Mouse (Mus musculus): ENCODE results near the gene Gucy2g. TPM values are rescaled to one million over a fixed set of nuclear protein-coding genes. Genes with fewer than 3 reads are reported as not detected.
"Not testable (repeated sequence)": the region's sequence is repeated elsewhere in the genome, so short reads cannot be mapped to it uniquely, and the experiment has no call there.

Gene Gucy2g
- polyA plus RNA-seq, 1 experiment from 2014 or later, result not detected

DNA sequence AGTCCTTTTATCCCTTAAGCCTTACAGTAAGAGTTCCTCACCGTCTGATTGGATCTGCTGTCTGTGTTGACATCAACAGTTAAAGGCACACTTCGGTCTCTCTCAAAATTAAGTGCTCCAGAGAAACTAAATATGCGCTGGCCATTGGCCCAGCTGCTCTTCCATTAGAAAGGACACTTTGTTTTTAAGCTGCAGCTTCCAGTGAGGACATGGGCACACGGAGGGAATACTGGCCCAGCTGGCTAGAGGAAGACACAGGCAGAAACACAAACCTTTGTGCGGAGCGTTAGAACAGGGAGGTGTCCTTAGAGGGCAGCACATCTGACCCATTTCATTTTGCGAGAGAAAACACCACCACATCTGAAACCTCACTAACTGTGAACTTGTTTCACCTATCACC lies 56.6 kb downstream of the Gucy2g start:
- H3K9ac ChIP-seq (ENCODE audit: low read length), result no peak overlapping the region
- ATAC-seq (ENCODE audit: low FRiP score), result no peak
- no peak overlapping the region for H3K4me2 ChIP-seq
- no peaks in the 10 kb centered on the region for H3K9me3 ChIP-seq (ENCODE audit: control insufficient read depth, low read length)
- WGBS, result 74% methylated on average over 7 of the region's 7 CpGs
- H3K27ac ChIP-seq (ENCODE audit: low read depth, low read length), result no peak overlapping the region
- H3K4me3 ChIP-seq (ENCODE audit: low read depth, low read length), result no peak overlapping the region
- DNase-seq (ENCODE audit: low spot score, missing footprints), result no peak
- H3K27me3 ChIP-seq (ENCODE audit: control insufficient read depth, insufficient read depth, low read length), result no peaks in the 10 kb centered on the region
- no peaks in the 10 kb centered on the region for H3K36me3 ChIP-seq (ENCODE audit: control insufficient read depth, insufficient read depth, low read length)
- H3K4me1 ChIP-seq (ENCODE audit: control insufficient read depth, insufficient read depth, low read length), result peaks cover 15% of the 10 kb centered on the region

DNA sequence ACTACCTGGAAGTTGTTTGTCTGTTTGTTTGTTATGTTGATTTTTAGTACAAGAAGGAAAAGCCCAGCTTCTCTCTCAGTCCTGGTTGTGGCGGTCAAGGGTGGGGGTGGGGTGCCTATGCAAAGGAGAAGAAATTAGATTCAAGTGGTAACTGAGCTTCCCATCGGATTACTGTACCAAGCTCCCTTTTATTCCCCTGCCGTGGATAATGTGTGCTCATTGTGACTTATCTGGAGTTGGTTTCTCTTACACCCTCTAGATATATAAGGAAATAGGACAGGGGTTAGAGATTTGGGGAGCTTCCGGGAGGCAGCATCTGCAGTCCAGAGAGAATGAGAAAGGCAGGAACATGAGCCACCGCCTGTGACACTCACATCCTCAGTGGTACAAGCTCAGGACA lies 60.6 kb downstream of the Gucy2g start, which contains the start of gene Tectb:
TSS of gene Tectb (plus strand) at position 301 of the 400 bp plus-strand sequence.
- H3K27me3 ChIP-seq (ENCODE audit: control insufficient read depth, insufficient read depth, low read length), result no peaks in the 10 kb centered on the region
- H3K9ac ChIP-seq (ENCODE audit: low read length), result no peak within 1 kb of the TSS
- no peak within 1 kb of the TSS for H3K27ac ChIP-seq (ENCODE audit: low read depth, low read length)
- 82% methylated on average over 5 of the region's 5 CpGs for WGBS
- H3K4me1 ChIP-seq (ENCODE audit: control insufficient read depth, insufficient read depth, low read length), result peaks cover 15% of the 10 kb centered on the region
- no peaks in the 10 kb centered on the region for H3K36me3 ChIP-seq (ENCODE audit: control insufficient read depth, insufficient read depth, low read length)
- H3K4me2 ChIP-seq, result no peak within 1 kb of the TSS
- H3K9me3 ChIP-seq (ENCODE audit: control insufficient read depth, low read length), result no peaks in the 10 kb centered on the region
- no peak within 1 kb of the TSS for H3K4me3 ChIP-seq (ENCODE audit: low read depth, low read length)
- no peak for DNase-seq (ENCODE audit: low spot score, missing footprints)
- ATAC-seq (ENCODE audit: low FRiP score), result no peak

DNA sequence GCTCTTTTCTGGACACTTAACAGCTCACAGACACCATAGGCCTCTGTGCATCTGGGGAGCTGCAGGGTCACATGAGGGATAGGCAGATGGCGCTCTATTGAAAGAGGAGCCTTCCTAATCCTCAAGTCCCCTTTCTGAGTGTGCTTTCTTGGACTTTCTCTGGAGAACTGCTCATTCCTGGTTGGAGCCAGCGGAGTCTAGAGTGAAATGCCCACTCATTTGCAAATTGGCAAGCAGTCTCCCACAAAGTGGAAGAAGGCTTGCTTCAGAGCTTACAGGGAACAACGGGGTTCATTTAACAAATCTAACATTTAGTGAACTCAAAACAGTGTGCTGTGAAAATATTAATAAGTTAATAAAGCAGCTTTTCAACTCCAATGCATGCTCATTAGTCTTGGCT lies 63.9 kb downstream of the Gucy2g start:
- no peaks in the 10 kb centered on the region for H3K36me3 ChIP-seq (ENCODE audit: control insufficient read depth, insufficient read depth, low read length)
- no peak overlapping the region for H3K27ac ChIP-seq (ENCODE audit: low read depth, low read length)
- no peaks in the 10 kb centered on the region for H3K9me3 ChIP-seq (ENCODE audit: control insufficient read depth, low read length)
- 0 out of 2 replicates have a peak, but pooled peaks cover 4% of the 10 kb centered on the region for H3K4me1 ChIP-seq (ENCODE audit: control insufficient read depth, insufficient read depth, low read length)
- 82% methylated on average over 3 of the region's 3 CpGs for WGBS
- no peak for DNase-seq (ENCODE audit: low spot score, missing footprints)
- no peak overlapping the region for H3K9ac ChIP-seq (ENCODE audit: low read length)
- no peak overlapping the region for H3K4me2 ChIP-seq
- ATAC-seq (ENCODE audit: low FRiP score), result no peak
- no peak overlapping the region for H3K4me3 ChIP-seq (ENCODE audit: low read depth, low read length)
- H3K27me3 ChIP-seq (ENCODE audit: control insufficient read depth, insufficient read depth, low read length), result no peaks in the 10 kb centered on the region

GRCm38 (mm10) chr19:55171585-55171984 lies 69.5 kb downstream of the Gucy2g start:
- WGBS, result 90% methylated on average over 1 of the region's 1 CpGs
- no peak for ATAC-seq (ENCODE audit: low FRiP score)
- H3K4me1 ChIP-seq (ENCODE audit: control insufficient read depth, insufficient read depth, low read length), result no peaks in the 10 kb centered on the region
- H3K27ac ChIP-seq (ENCODE audit: low read depth, low read length), result no peak overlapping the region
- no peak overlapping the region for H3K4me2 ChIP-seq
- no peaks in the 10 kb centered on the region for H3K27me3 ChIP-seq (ENCODE audit: control insufficient read depth, insufficient read depth, low read length)
- peaks cover 3% of the 10 kb centered on the region; the same call in 1 of the 2 replicates for H3K9me3 ChIP-seq (ENCODE audit: control insufficient read depth, low read length)
- H3K36me3 ChIP-seq (ENCODE audit: control insufficient read depth, insufficient read depth, low read length), result no peaks in the 10 kb centered on the region
- H3K4me3 ChIP-seq (ENCODE audit: low read depth, low read length), result no peak overlapping the region
- no peak for DNase-seq (ENCODE audit: low spot score, missing footprints)
- no peak overlapping the region for H3K9ac ChIP-seq (ENCODE audit: low read length)

- Histone ChIP-seq H3K4me3 (ENCODE audit: low read depth, low read length) (no peak overlapping the region), H3K9ac (ENCODE audit: low read length) (no peak overlapping the region), H3K4me2 (no peak overlapping the region), H3K27me3 (ENCODE audit: control insufficient read depth, insufficient read depth, low read length) (no peaks in the 10 kb centered on the region), H3K27ac (ENCODE audit: low read depth, low read length) (no peak overlapping the region), H3K36me3 (ENCODE audit: control insufficient read depth, insufficient read depth, low read length) (no peaks in the 10 kb centered on the region), H3K9me3 (ENCODE audit: control insufficient read depth, low read length) (peaks cover 3% of the 10 kb centered on the region; the same call in 1 of the 2 replicates), H3K4me1 (ENCODE audit: control insufficient read depth, insufficient read depth, low read length) (no peaks in the 10 kb centered on the region)
- ATAC-seq (ENCODE audit: low FRiP score) (no peak), DNase-seq (ENCODE audit: low spot score, missing footprints) (no peak)
Observed at GRCm38 (mm10) chr19:55170399-55170798, 70.6 kb downstream of the Gucy2g start.

DNA sequence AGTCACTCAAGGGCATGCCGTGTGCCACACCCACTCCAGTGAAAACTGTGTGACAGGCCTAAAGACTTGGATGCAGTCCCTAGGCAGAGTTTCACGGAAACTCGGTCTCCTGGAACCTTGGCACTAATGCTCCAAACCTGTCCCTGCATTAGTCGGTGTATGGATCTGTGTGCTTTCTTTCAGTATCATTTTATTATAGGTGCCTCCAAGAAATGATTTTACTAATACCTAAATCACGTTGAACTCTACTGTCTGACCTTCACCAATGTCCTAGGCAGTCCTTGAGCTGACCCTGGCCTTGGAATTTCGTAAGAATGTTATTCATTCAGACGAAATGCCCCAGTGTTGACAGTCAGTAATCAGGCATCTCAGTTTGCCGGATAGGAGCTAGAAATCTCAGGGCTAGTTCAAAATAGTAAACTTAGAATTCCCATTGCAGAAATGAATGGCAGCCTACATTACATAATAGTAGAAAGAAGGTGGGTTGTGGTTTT lies 71.8 kb downstream of the Gucy2g start:
- WGBS, result 92% methylated on average over 8 of the region's 8 CpGs
- not testable (repeated sequence) for H3K9me3 ChIP-seq (ENCODE audit: control insufficient read depth, low read length); H3K27ac ChIP-seq (ENCODE audit: low read depth, low read length); H3K9ac ChIP-seq (ENCODE audit: low read length); H3K4me1 ChIP-seq (ENCODE audit: control insufficient read depth, insufficient read depth, low read length); H3K4me2 ChIP-seq; ATAC-seq (ENCODE audit: low FRiP score); H3K4me3 ChIP-seq (ENCODE audit: low read depth, low read length); H3K36me3 ChIP-seq (ENCODE audit: control insufficient read depth, insufficient read depth, low read length); H3K27me3 ChIP-seq (ENCODE audit: control insufficient read depth, insufficient read depth, low read length); DNase-seq (ENCODE audit: low spot score, missing footprints)

GRCm38 (mm10) chr19:55168360-55168759 lies 72.7 kb downstream of the Gucy2g start:
- WGBS, result 76% methylated on average over 6 of the region's 6 CpGs
- H3K27me3 ChIP-seq (ENCODE audit: control insufficient read depth, insufficient read depth, low read length), result no peaks in the 10 kb centered on the region
- H3K9ac ChIP-seq (ENCODE audit: low read length), result no peak overlapping the region
- no peak overlapping the region for H3K27ac ChIP-seq (ENCODE audit: low read depth, low read length)
- no peaks in the 10 kb centered on the region for H3K36me3 ChIP-seq (ENCODE audit: control insufficient read depth, insufficient read depth, low read length)
- H3K9me3 ChIP-seq (ENCODE audit: control insufficient read depth, low read length), result peaks cover 3% of the 10 kb centered on the region; the same call in 1 of the 2 replicates
- no peak overlapping the region for H3K4me2 ChIP-seq
- H3K4me1 ChIP-seq (ENCODE audit: control insufficient read depth, insufficient read depth, low read length), result no peaks in the 10 kb centered on the region
- H3K4me3 ChIP-seq (ENCODE audit: low read depth, low read length), result no peak overlapping the region
- no peak for ATAC-seq (ENCODE audit: low FRiP score)
- no peak for DNase-seq (ENCODE audit: low spot score, missing footprints)

DNA sequence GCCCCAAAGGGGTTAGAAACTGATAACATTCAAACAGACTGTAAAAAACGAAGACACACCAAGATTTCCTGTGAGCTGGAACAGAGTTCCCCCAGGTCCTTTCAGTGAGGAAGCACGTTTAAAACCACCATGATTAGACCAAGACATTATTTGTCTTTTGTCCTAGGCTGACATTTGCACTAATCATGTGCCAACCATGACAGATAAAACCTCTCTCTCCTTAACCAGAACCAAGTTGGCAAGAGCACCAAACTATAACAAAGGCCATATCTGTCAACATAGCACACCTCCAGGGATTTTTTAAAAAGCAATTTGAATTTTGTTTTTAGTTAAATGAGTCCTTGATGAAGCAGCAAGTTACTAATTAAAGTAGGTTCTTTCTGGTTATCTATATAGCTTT lies 73.3 kb downstream of the Gucy2g start:
- ATAC-seq (ENCODE audit: low FRiP score), result no peak
- no peak overlapping the region for H3K4me2 ChIP-seq

GRCm38 (mm10) chr19:55166741-55167140 lies 74.3 kb downstream of the Gucy2g start:
- DNase-seq (ENCODE audit: low spot score, missing footprints) (no peak), ATAC-seq (ENCODE audit: low FRiP score) (no peak)
- H3K9ac ChIP-seq (ENCODE audit: low read length), result no peak overlapping the region
- H3K4me1 ChIP-seq (ENCODE audit: control insufficient read depth, insufficient read depth, low read length), result no peaks in the 10 kb centered on the region
- no peak overlapping the region for H3K4me2 ChIP-seq
- no peaks in the 10 kb centered on the region for H3K27me3 ChIP-seq (ENCODE audit: control insufficient read depth, insufficient read depth, low read length)
- H3K4me3 ChIP-seq (ENCODE audit: low read depth, low read length), result no peak overlapping the region
- H3K27ac ChIP-seq (ENCODE audit: low read depth, low read length), result no peak overlapping the region
- 88% methylated on average over 2 of the region's 2 CpGs for WGBS
- peaks cover 3% of the 10 kb centered on the region; the same call in 1 of the 2 replicates for H3K9me3 ChIP-seq (ENCODE audit: control insufficient read depth, low read length)
- no peaks in the 10 kb centered on the region for H3K36me3 ChIP-seq (ENCODE audit: control insufficient read depth, insufficient read depth, low read length)

More for the DNA sequence above, 73.3 kb downstream of the Gucy2g start:
- Histone ChIP-seq H3K9ac (ENCODE audit: low read length) (no peak overlapping the region), H3K4me1 (ENCODE audit: control insufficient read depth, insufficient read depth, low read length) (no peaks in the 10 kb centered on the region), H3K9me3 (ENCODE audit: control insufficient read depth, low read length) (peaks cover 3% of the 10 kb centered on the region; the same call in 1 of the 2 replicates), H3K27ac (ENCODE audit: low read depth, low read length) (no peak overlapping the region), H3K4me3 (ENCODE audit: low read depth, low read length) (no peak overlapping the region), H3K36me3 (ENCODE audit: control insufficient read depth, insufficient read depth, low read length) (no peaks in the 10 kb centered on the region), H3K27me3 (ENCODE audit: control insufficient read depth, insufficient read depth, low read length) (no peaks in the 10 kb centered on the region)
- WGBS, result 68% methylated on average over 2 of the region's 2 CpGs
- no peak for DNase-seq (ENCODE audit: low spot score, missing footprints)

Data from midbrain, embryonic 11.5 days (tissue).